In the genomic region with DNA sequence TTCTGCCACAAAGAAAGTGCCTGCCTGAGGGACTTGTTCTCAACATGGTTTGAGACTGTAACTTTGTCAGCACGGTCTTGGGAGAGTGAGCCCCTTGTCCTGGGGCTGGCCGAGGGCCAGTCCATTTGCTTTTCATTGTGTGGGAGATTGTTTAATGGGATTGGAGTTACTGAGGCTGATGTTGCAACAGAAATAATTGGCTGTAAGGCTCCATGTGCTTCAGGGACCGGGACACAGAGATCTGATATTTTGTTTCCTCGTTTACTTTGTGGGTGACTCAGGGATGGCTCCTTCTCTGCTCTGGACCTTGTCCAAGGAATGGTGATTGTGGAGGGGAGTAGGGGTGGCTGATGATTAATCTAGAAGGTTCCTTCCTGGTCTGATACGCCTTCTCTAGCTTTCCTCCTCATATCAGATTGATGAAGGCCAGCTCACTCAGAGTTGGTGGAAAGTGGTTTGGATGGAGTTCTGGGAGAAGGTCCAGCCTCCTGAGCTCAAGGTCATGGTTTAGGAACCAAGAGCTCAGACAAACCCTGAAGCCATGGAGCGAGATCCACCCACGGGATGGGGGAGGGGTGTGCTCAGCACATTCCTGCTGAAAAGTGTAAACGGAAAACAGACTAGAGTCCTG, we compare ENCODE assay signal across 11 mouse cellular contexts. TPM values are rescaled to one million over a fixed set of nuclear protein-coding genes. Genes with fewer than 3 reads are reported as not detected.
A peak's percentile ranks its signal among the peaks of the same experiment; 100 is the strongest.
DNase-seq lines count a peak whose midpoint lies in the region; ATAC-seq and TF ChIP-seq lines count a peak whose summit lies in the region.
"Had no signal": no experiment of that assay in that cellular context is flagged by ENCODE, and none has a peak within 500 bp of the region (broad histone marks: within the 10 kb centered on the region; RNA-seq: fewer than 3 reads in every experiment).

No protein-coding gene starts in this region.

- no peak for TF ChIP-seq POLR2A in small intestine, adult 2 months (IDR thresholded peaks at IDR 0.05; ENCODE audit: low read depth, low read length)

- intact Hi-C loops in left cerebral cortex, postnatal 4 days (cut with DNase I): no loop called here

- no peak overlapping the region for H3K4me3 ChIP-seq in forebrain, postnatal 0 days (ENCODE audit: low read depth, low read length)
- H3K4me3 ChIP-seq in forebrain, embryonic 12.5 days (replicated peaks): no peak overlapping the region
- no peak overlapping the region for H3K4me3 ChIP-seq in kidney, embryonic 15.5 days (replicated peaks)
- no peak overlapping the region for H3K4me3 ChIP-seq in small intestine, adult 2 months (ENCODE audit: low read depth, low read length)
- H3K4me3 ChIP-seq: liver, embryonic 15.5 days had no signal

- H3K9me3 ChIP-seq in forebrain, postnatal 0 days (ENCODE audit: low read length): no peaks in the 10 kb centered on the region
- no peaks in the 10 kb centered on the region for H3K9me3 ChIP-seq in forebrain, embryonic 12.5 days
- no peaks in the 10 kb centered on the region for H3K9me3 ChIP-seq in kidney, embryonic 15.5 days (replicated peaks)
- H3K9me3 ChIP-seq: liver, embryonic 15.5 days had no signal

- no peaks in the 10 kb centered on the region for H3K36me3 ChIP-seq in forebrain, postnatal 0 days (ENCODE audit: insufficient read depth)
- H3K36me3 ChIP-seq in forebrain, embryonic 12.5 days (replicated peaks): no peaks in the 10 kb centered on the region
- H3K36me3 ChIP-seq in kidney, embryonic 15.5 days: no peaks in the 10 kb centered on the region
- no peaks in the 10 kb centered on the region for H3K36me3 ChIP-seq in small intestine, adult 2 months (ENCODE audit: control insufficient read depth, insufficient read depth, low read length)
- H3K36me3 ChIP-seq: liver, embryonic 15.5 days had no signal

- TF ChIP-seq CTCF in forebrain, postnatal 0 days (IDR thresholded peaks at IDR 0.05; ENCODE audit: low read depth): no peak
- TF ChIP-seq CTCF in small intestine, adult 2 months (IDR thresholded peaks at IDR 0.05; ENCODE audit: extremely low read depth, insufficient read length, insufficient replicate concordance, low read depth, low read length): no peak

- no peak overlapping the region for H3K4me2 ChIP-seq in forebrain, postnatal 0 days (ENCODE audit: low read depth)
- H3K4me2 ChIP-seq in forebrain, embryonic 12.5 days: no peak overlapping the region
- H3K4me2 ChIP-seq in kidney, embryonic 15.5 days: no peak overlapping the region
- H3K4me2 ChIP-seq: liver, embryonic 15.5 days had no signal

- H3K4me1 ChIP-seq in forebrain, postnatal 0 days (ENCODE audit: insufficient read depth): no peaks in the 10 kb centered on the region
- H3K4me1 ChIP-seq in forebrain, embryonic 12.5 days: no peaks in the 10 kb centered on the region
- H3K4me1 ChIP-seq in kidney, embryonic 15.5 days: peaks cover 21% of the 10 kb centered on the region
- H3K4me1 ChIP-seq in small intestine, adult 2 months (ENCODE audit: control insufficient read depth, insufficient read depth, insufficient read length, low read length): peaks cover 13% of the 10 kb centered on the region; the same call in 1 of the 2 replicates
- H3K4me1 ChIP-seq: liver, embryonic 15.5 days had no signal

- no peak overlapping the region for H3K27ac ChIP-seq in forebrain, postnatal 0 days (ENCODE audit: low read depth, low read length)
- H3K27ac ChIP-seq in forebrain, embryonic 12.5 days: no peak overlapping the region
- H3K27ac ChIP-seq in kidney, embryonic 15.5 days: peak overlapping the region; percentile 61
- peak overlapping the region; percentile 70 for H3K27ac ChIP-seq in small intestine, adult 2 months (ENCODE audit: insufficient read depth, low read depth, low read length)
- H3K27ac ChIP-seq: liver, embryonic 15.5 days had no signal

- H3K27me3 ChIP-seq in forebrain, postnatal 0 days (ENCODE audit: insufficient read depth, low read length): no peaks in the 10 kb centered on the region
- H3K27me3 ChIP-seq in forebrain, embryonic 12.5 days: no peaks in the 10 kb centered on the region
- H3K27me3 ChIP-seq in kidney, embryonic 15.5 days: no peaks in the 10 kb centered on the region
- no peaks in the 10 kb centered on the region for H3K27me3 ChIP-seq in small intestine, adult 2 months (ENCODE audit: control insufficient read depth, insufficient read depth, low read length)
- H3K27me3 ChIP-seq: liver, embryonic 15.5 days had no signal

- DNase-seq in forebrain, postnatal 0 days: peak; percentile 10
- DNase-seq in gastrocnemius, adult 8-10 months (ENCODE audit: low spot score in 2 of 2): peak; percentile 37 to 47
- no peak for DNase-seq in cerebellum, postnatal 14 days
- DNase-seq in left cerebral cortex, postnatal 4 days: no peak
- DNase-seq in right cerebral cortex, postnatal 4 days: no peak
- DNase-seq: cerebellum, adult 18-20 months; thymus, postnatal 14 days had no signal

- WGBS in forebrain, postnatal 0 days: 52% methylated on average over 8 of the region's 8 CpGs
- 69% methylated on average over 8 of the region's 8 CpGs for WGBS in forebrain, embryonic 12.5 days
- 47% methylated on average over 8 of the region's 8 CpGs for WGBS in kidney, embryonic 15.5 days
- WGBS in small intestine, adult 2 months: 13% methylated on average over 8 of the region's 8 CpGs

- ATAC-seq in forebrain, postnatal 0 days: no peak
- no peak for ATAC-seq in forebrain, embryonic 12.5 days (ENCODE audit: low FRiP score)
- peak; percentile 54; the same call in 1 of the 2 replicates for ATAC-seq in kidney, embryonic 15.5 days (replicated peaks; ENCODE audit: low FRiP score)

- H3K9ac ChIP-seq in forebrain, postnatal 0 days: no peak overlapping the region
- no peak overlapping the region for H3K9ac ChIP-seq in forebrain, embryonic 12.5 days
- H3K9ac ChIP-seq in kidney, embryonic 15.5 days: no peak overlapping the region
- H3K9ac ChIP-seq: liver, embryonic 15.5 days had no signal

RNA-seq across cellular contexts. Expression of gene Col15a1, which starts 56.3 kb away (rescaled TPM):
- 6.2 TPM in 2 replicates for total RNA-seq in forebrain, postnatal 0 days (2014; rRNA removed)
- 2.0 and 2.5 TPM in 2 replicates for polyA plus RNA-seq in forebrain, postnatal 0 days (2015; fragmentation: Nextera tagmentation; extraction: Ambion mirVana)
- 4.5 and 5.2 TPM in 2 replicates for polyA plus RNA-seq in forebrain, embryonic 12.5 days (2016; fragmentation: Nextera tagmentation; extraction: Ambion mirVana)
- total RNA-seq in gastrocnemius, adult 8-10 months (2022): 10 to 100 TPM in 3 of 4 experiments, 1 to 10 TPM in 1; 9.7 to 30.8 (median 14.9) TPM
- polyA plus RNA-seq in kidney, embryonic 15.5 days (2015; fragmentation: Nextera tagmentation; extraction: Ambion mirVana): 21.9 and 24.0 TPM in 2 replicates
- 12.6 and 15.7 TPM in 2 replicates for polyA plus RNA-seq in small intestine, adult 2 months (2012; rRNA removed)
- total RNA-seq in left cerebral cortex, postnatal 4 days (2021): 10 to 100 TPM; 24.6 to 26.5 TPM

RNA-seq across cellular contexts. Expression of gene Galnt12, which starts 60.0 kb away (rescaled TPM):
- total RNA-seq in forebrain, postnatal 0 days (2014; rRNA removed): 1.4 and 1.5 TPM in 2 replicates
- 0.84 and 1.2 TPM in 2 replicates for polyA plus RNA-seq in forebrain, postnatal 0 days (2015; fragmentation: Nextera tagmentation; extraction: Ambion mirVana)
- polyA plus RNA-seq in forebrain, embryonic 12.5 days (2016; fragmentation: Nextera tagmentation; extraction: Ambion mirVana): 3.8 and 4.4 TPM in 2 replicates
- under 1 TPM in 2 of 4 experiments, not detected in 2; 0.12 to 0.16 TPM for total RNA-seq in gastrocnemius, adult 8-10 months (2022)
- polyA plus RNA-seq in kidney, embryonic 15.5 days (2015; fragmentation: Nextera tagmentation; extraction: Ambion mirVana): 9.0 and 10.6 TPM in 2 replicates
- polyA plus RNA-seq in small intestine, adult 2 months (2012; rRNA removed): 18.0 and 28.3 TPM in 2 replicates
- 1 to 10 TPM; 1.0 to 1.3 TPM for total RNA-seq in left cerebral cortex, postnatal 4 days (2021)

Comparison
In these comparisons a context has a peak if more than half of its experiments do, and no peak if none do; other contexts are left out.
1. DNase-seq: peak in forebrain, postnatal 0 days (single experiment) and gastrocnemius, adult 8-10 months (2 of 2); none in cerebellum, postnatal 14 days (0 of 2), left cerebral cortex, postnatal 4 days (single experiment) and right cerebral cortex, postnatal 4 days (single experiment).
2. H3K27ac ChIP-seq: peak in kidney, embryonic 15.5 days (single experiment) and small intestine, adult 2 months (single experiment); none in forebrain, postnatal 0 days (single experiment) and forebrain, embryonic 12.5 days (single experiment).